Mouse (Mus musculus) spleen, adult 2 months (tissue): ENCODE data around the gene Ankrd44. TPM values are rescaled to one million over a fixed set of nuclear protein-coding genes. Genes with fewer than 3 reads are reported as not detected.

Source experiments
- DNase-seq, 2 experiments: peaks; one replicate each; pipeline versions ENCODE4 v3.0.0 to v3.0.0-alpha.2; 2012 to 2021; ENCODE audit warnings: low spot score in 2 of 2, low read depth in 1 of 2
- H3K27ac ChIP-seq: fragments of 200-500 bp; 2 replicates; pipeline ENCODE4 v1.5.1; 2012; ENCODE audit warnings: low read length, inconsistent platforms; ENCODE audit not compliant: insufficient read depth
- H3K27me3 ChIP-seq: fragments of 200-500 bp; 2 replicates; pipeline ENCODE4 v1.6.1; 2012; ENCODE audit warnings: mild to moderate bottlenecking, moderate library complexity, low read length, inconsistent platforms; ENCODE audit not compliant: control insufficient read depth, insufficient read depth
- H3K36me3 ChIP-seq: fragments of 200-500 bp; 2 replicates; pipeline ENCODE4 v1.6.1; 2012; ENCODE audit warnings: mild to moderate bottlenecking, low read length, inconsistent platforms; ENCODE audit not compliant: control insufficient read depth, insufficient read depth
- H3K4me1 ChIP-seq: fragments of 200-500 bp; 2 replicates; pipeline ENCODE4 v1.6.1; 2011; ENCODE audit warnings: inconsistent platforms; ENCODE audit not compliant: control insufficient read depth, insufficient read depth, insufficient read length
- H3K4me3 ChIP-seq: fragments of 200-500 bp; 2 replicates; pipeline ENCODE4 v1.5.1; 2011; ENCODE audit warnings: mild to moderate bottlenecking, inconsistent platforms; ENCODE audit not compliant: insufficient read depth, insufficient read length; ENCODE audit errors: extremely low read depth
- CTCF ChIP-seq: fragments of 200-500 bp; IDR thresholded peaks from 2 replicates; pipeline ENCODE4 v1.5.1; 2011; ENCODE audit warnings: mild to moderate bottlenecking, inconsistent platforms; ENCODE audit not compliant: insufficient read depth, insufficient read length, insufficient replicate concordance; ENCODE audit errors: extremely low read depth
- POLR2A ChIP-seq: fragments of 200-500 bp; IDR thresholded peaks from 2 replicates; pipeline ENCODE4 v1.6.1; 2011; ENCODE audit warnings: low read depth, low read length, inconsistent platforms
- WGBS: fragments of 180-500 bp; shearing (Covaris S2); methylation state at CpG from one replicate; pipeline ENCODE4 v1.1.7; 2018; 5-methylcytosine and 5-hydroxymethylcytosine counted together
- polyA plus RNA-seq: library from polyadenylated mRNA; depleted of rRNA; stranded (reverse); fragments of >200 nt; gene quantifications from 2 replicates; pipeline ENCODE4 v1.2.3, GENCODE M21; 2012

Ankrd44 gene
- polyA plus RNA-seq, 1 experiment, result 43.1 TPM

- no peaks in the 10 kb centered on the region for H3K4me1 ChIP-seq
- H3K36me3 ChIP-seq, result peaks cover 5% of the 10 kb centered on the region
- DNase-seq, result no peak
- no peaks in the 10 kb centered on the region for H3K27me3 ChIP-seq
- 94% methylated on average over 6 of the region's 6 CpGs for WGBS
- no peak overlapping the region for H3K27ac ChIP-seq
- no peak overlapping the region for H3K4me3 ChIP-seq
- TF ChIP-seq CTCF, result no peak
- no peak for TF ChIP-seq POLR2A
These were observed 148.0 kb downstream of the Ankrd44 start for GRCm38 (mm10) chr1:54778151-54778550.

DNA sequence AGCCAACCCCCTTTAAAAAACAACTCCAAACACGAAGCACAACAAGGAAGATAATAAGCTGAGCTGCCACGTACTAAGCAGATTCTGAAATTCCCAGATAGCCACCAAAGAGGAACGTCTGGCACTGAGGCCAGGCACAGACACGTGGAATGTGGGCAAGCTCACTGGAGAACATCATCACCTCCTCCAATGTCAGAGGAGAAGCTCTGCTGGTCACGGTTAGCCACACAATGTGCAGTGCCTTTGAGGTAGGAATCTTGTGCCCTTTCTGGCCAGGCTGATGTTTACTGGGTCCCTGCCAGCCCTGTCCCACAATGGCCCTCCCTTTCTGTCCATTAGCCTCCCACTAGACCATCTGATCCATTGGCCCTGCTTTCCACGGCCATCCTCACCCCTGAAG, 149.1 kb downstream of the Ankrd44 start:
- TF ChIP-seq POLR2A, result no peak
- no peak for TF ChIP-seq CTCF
- no peak overlapping the region for H3K4me3 ChIP-seq
- peaks cover 6% of the 10 kb centered on the region for H3K36me3 ChIP-seq
- H3K27me3 ChIP-seq, result no peaks in the 10 kb centered on the region
- no peaks in the 10 kb centered on the region for H3K4me1 ChIP-seq
- DNase-seq, result no peak
- WGBS, result 89% methylated on average over 6 of the region's 6 CpGs
- H3K27ac ChIP-seq, result no peak overlapping the region

GRCm38 (mm10) chr1:54776116-54776515, 150.1 kb downstream of the Ankrd44 start:
- TF ChIP-seq CTCF (no peak), POLR2A (no peak)
- 81% methylated on average over 8 of the region's 8 CpGs for WGBS
- Histone ChIP-seq H3K4me3 (no peak overlapping the region), H3K27ac (no peak overlapping the region), H3K4me1 (no peaks in the 10 kb centered on the region), H3K36me3 (peaks cover 7% of the 10 kb centered on the region), H3K27me3 (no peaks in the 10 kb centered on the region)
- no peak for DNase-seq

GRCm38 (mm10) chr1:54772843-54773242, 153.3 kb downstream of the Ankrd44 start:
- TF ChIP-seq POLR2A, result no peak
- TF ChIP-seq CTCF, result no peak
- no peak for DNase-seq
- H3K4me3 ChIP-seq, result no peak overlapping the region
- H3K4me1 ChIP-seq, result no peaks in the 10 kb centered on the region
- H3K36me3 ChIP-seq, result peaks cover 8% of the 10 kb centered on the region
- H3K27me3 ChIP-seq, result no peaks in the 10 kb centered on the region
- WGBS, result 87% methylated on average over 5 of the region's 5 CpGs
- H3K27ac ChIP-seq, result no peak overlapping the region

- WGBS, result 80% methylated on average over 3 of the region's 3 CpGs
- no peak for DNase-seq
- no peak overlapping the region for H3K4me3 ChIP-seq
These were observed 154.7 kb downstream of the Ankrd44 start for GRCm38 (mm10) chr1:54771471-54771870.

GRCm38 (mm10) chr1:54767221-54767620, 159.0 kb downstream of the Ankrd44 start:
- H3K4me1 ChIP-seq, result no peaks in the 10 kb centered on the region
- H3K27me3 ChIP-seq, result no peaks in the 10 kb centered on the region
- peaks cover 19% of the 10 kb centered on the region for H3K36me3 ChIP-seq
- no peak for DNase-seq
- H3K4me3 ChIP-seq, result no peak overlapping the region
- no peak overlapping the region for H3K27ac ChIP-seq
- TF ChIP-seq CTCF (no peak), POLR2A (no peak)
- WGBS, result 90% methylated on average over 3 of the region's 3 CpGs

More at GRCm38 (mm10) chr1:54771471-54771870, 154.7 kb downstream of the Ankrd44 start:
- peaks cover 8% of the 10 kb centered on the region for H3K36me3 ChIP-seq
- H3K27ac ChIP-seq, result no peak overlapping the region
- H3K27me3 ChIP-seq, result no peaks in the 10 kb centered on the region
- no peak for TF ChIP-seq CTCF
- TF ChIP-seq POLR2A, result no peak
- H3K4me1 ChIP-seq, result no peaks in the 10 kb centered on the region

GRCm38 (mm10) chr1:54765632-54766238, 160.5 kb downstream of the Ankrd44 start:
- H3K4me1 ChIP-seq, result no peaks in the 10 kb centered on the region
- no peak for DNase-seq
- no peak overlapping the region for H3K4me3 ChIP-seq
- no peaks in the 10 kb centered on the region for H3K27me3 ChIP-seq
- TF ChIP-seq POLR2A (no peak), CTCF (no peak)
- H3K27ac ChIP-seq, result no peak overlapping the region
- H3K36me3 ChIP-seq, result peaks cover 27% of the 10 kb centered on the region
- WGBS, result 91% methylated on average over 2 of the region's 2 CpGs
